Mouse (Mus musculus) bone marrow, adult 2 months (tissue): ENCODE results near the gene Olfr958. TPM values are rescaled to one million over a fixed set of nuclear protein-coding genes. Genes with fewer than 3 reads are reported as not detected.

ENCODE experiments used
- H3K27ac ChIP-seq: fragments of 200-500 bp; 2 replicates; pipeline ENCODE4 v1.5.1; 2012; ENCODE audit warnings: low read depth, mild to moderate bottlenecking, control low read depth, inconsistent platforms, low read length; ENCODE audit not compliant: control insufficient read depth, poor library complexity, insufficient read depth
- H3K4me1 ChIP-seq: fragments of 200-500 bp; 2 replicates; pipeline ENCODE4 v1.6.1; 2011; ENCODE audit warnings: low read length; ENCODE audit not compliant: control insufficient read depth, insufficient read depth
- H3K4me3 ChIP-seq: fragments of 200-500 bp; replicated peaks from 2 replicates; pipeline ENCODE3; 2011; ENCODE audit warnings: mild to moderate bottlenecking, low read depth, low read length, control low read depth; ENCODE audit not compliant: control insufficient read depth
- CTCF ChIP-seq: fragments of 200-500 bp; IDR thresholded peaks from 2 replicates; pipeline ENCODE4 v1.5.1; 2011; ENCODE audit warnings: low read length, control low read depth; ENCODE audit not compliant: control insufficient read depth, insufficient read depth
- POLR2A ChIP-seq: fragments of 200-500 bp; IDR thresholded peaks from 2 replicates; pipeline ENCODE4 v1.6.1; 2011; ENCODE audit warnings: low read depth, mild to moderate bottlenecking, control low read depth, low read length, borderline replicate concordance; ENCODE audit not compliant: control insufficient read depth
- WGBS: fragments of 180-500 bp; shearing (Covaris S2); methylation state at CpG from one replicate; pipeline ENCODE4 v1.1.7; 2018; 5-methylcytosine and 5-hydroxymethylcytosine counted together
- polyA plus RNA-seq: library from polyadenylated mRNA; stranded (reverse); fragments of >200 nt; gene quantifications from 2 replicates; pipeline ENCODE4 v1.2.4, GENCODE M21; 2011; ENCODE audit warnings: low replicate concordance; ENCODE audit not compliant: missing spikeins, insufficient read depth, insufficient read length

The Olfr958 gene
- polyA plus RNA-seq, 1 experiment: not detected

GRCm38 (mm10) chr9:39523616-39524285 is 30.1 kb downstream of the Olfr958 start:
- no peak overlapping the region for H3K27ac ChIP-seq
- 62% methylated on average over 1 of the region's 1 CpGs for WGBS
- H3K4me3 ChIP-seq: no peak overlapping the region
- H3K4me1 ChIP-seq: no peaks in the 10 kb centered on the region
- TF ChIP-seq POLR2A (no peak), CTCF (no peak)

GRCm38 (mm10) chr9:39518595-39518994 is 35.3 kb downstream of the Olfr958 start:
- no peak for TF ChIP-seq POLR2A
- TF ChIP-seq CTCF: no peak
- H3K27ac ChIP-seq: no peak overlapping the region
- no peak overlapping the region for H3K4me3 ChIP-seq
- no peaks in the 10 kb centered on the region for H3K4me1 ChIP-seq

GRCm38 (mm10) chr9:39515531-39515930 is 38.3 kb downstream of the Olfr958 start, which contains the start of gene Olfr957:
Olfr957 (minus strand) TSS chr9:39515809.
- H3K4me1 ChIP-seq: no peaks in the 10 kb centered on the region
- H3K27ac ChIP-seq: no peak within 1 kb of the TSS
- H3K4me3 ChIP-seq: no peak within 1 kb of the TSS
- TF ChIP-seq POLR2A (no peak), CTCF (no peak)
- 60% methylated on average over 3 of the region's 3 CpGs for WGBS

GRCm38 (mm10) chr9:39509412-39509811 is 44.4 kb downstream of the Olfr958 start:
- 75% methylated on average over 9 of the region's 9 CpGs for WGBS
- Histone ChIP-seq H3K4me1 (no peaks in the 10 kb centered on the region), H3K4me3 (no peak overlapping the region), H3K27ac (no peak overlapping the region)
- TF ChIP-seq POLR2A (no peak), CTCF (no peak)

- 10% methylated on average over 6 of the region's 6 CpGs for WGBS
- Histone ChIP-seq H3K4me3 (no peak overlapping the region), H3K4me1 (no peaks in the 10 kb centered on the region), H3K27ac (no peak overlapping the region)
- TF ChIP-seq POLR2A: no peak
- no peak for TF ChIP-seq CTCF
Measured at GRCm38 (mm10) chr9:39508998-39509397, 44.9 kb downstream of the Olfr958 start.

Other genes starting within 250 kb of the Olfr958 start
- not detected in 2 replicates for gene Olfr948, start 228.0 kb downstream of the Olfr958 start, polyA plus RNA-seq
- 0.50 TPM in 1 of 2 replicates, not detected in the other for gene Olfr951, start 166.6 kb downstream of the Olfr958 start, polyA plus RNA-seq
- not detected in 2 replicates for gene Olfr952, start 126.9 kb downstream of the Olfr958 start, polyA plus RNA-seq
- not detected in 2 replicates for gene Olfr954, start 97.4 kb downstream of the Olfr958 start, polyA plus RNA-seq
- gene Olfr955, start 82.1 kb downstream of the Olfr958 start, polyA plus RNA-seq: not detected in 2 replicates
- not detected in 2 replicates for gene Olfr44, start 60.1 kb downstream of the Olfr958 start, polyA plus RNA-seq
- gene Olfr957, start 38.2 kb downstream of the Olfr958 start, polyA plus RNA-seq: not detected in 2 replicates
- not detected in 2 replicates for gene Olfr959, start 21.5 kb upstream of the Olfr958 start, polyA plus RNA-seq
- 0.35 TPM in 1 of 2 replicates, not detected in the other for gene AW551984, start 50.3 kb upstream of the Olfr958 start, polyA plus RNA-seq
- gene Olfr148, start 56.6 kb upstream of the Olfr958 start, polyA plus RNA-seq: not detected in 2 replicates
- gene Olfr960, start 67.3 kb upstream of the Olfr958 start, polyA plus RNA-seq: not detected in 2 replicates
- not detected in 2 replicates for gene Olfr961, start 91.0 kb upstream of the Olfr958 start, polyA plus RNA-seq
- not detected in 2 replicates for gene Olfr963, start 113.2 kb upstream of the Olfr958 start, polyA plus RNA-seq
- gene Olfr149, start 153.1 kb upstream of the Olfr958 start, polyA plus RNA-seq: not detected in 2 replicates
- not detected in 2 replicates for gene Olfr965, start 157.3 kb upstream of the Olfr958 start, polyA plus RNA-seq
- gene Olfr150, start 176.9 kb upstream of the Olfr958 start, polyA plus RNA-seq: 1.1 and 5.3 TPM in 2 replicates
- not detected in 2 replicates for gene Olfr967, start 192.2 kb upstream of the Olfr958 start, polyA plus RNA-seq
- gene Olfr968, start 229.2 kb upstream of the Olfr958 start, polyA plus RNA-seq: not detected in 2 replicates
- gene Olfr969, start 236.9 kb upstream of the Olfr958 start, polyA plus RNA-seq: not detected in 2 replicates